Mouse (Mus musculus) limb, embryonic 10.5 days (tissue): Measurements from ENCODE around the gene Gdi2. TPM values are rescaled to one million over a fixed set of nuclear protein-coding genes. Genes with fewer than 3 reads are reported as not detected.

Experiments used
- DNase-seq: peaks from one replicate; pipeline ENCODE4 v3.0.0-alpha.2; 2017; ENCODE audit warnings: low spot score
- H3K27ac ChIP-seq: fragments of 300-500 bp; sonication (generic); 2 replicates; pipeline ENCODE4 v1.5.1; 2016; ENCODE audit warnings: mild to moderate bottlenecking
- H3K27me3 ChIP-seq: fragments of 300-500 bp; sonication (generic); 2 replicates; pipeline ENCODE4 v1.6.1; 2016; ENCODE audit warnings: low read depth, mild to moderate bottlenecking; ENCODE audit not compliant: poor library complexity, severe bottlenecking
- H3K36me3 ChIP-seq: fragments of 300-500 bp; sonication (generic); 2 replicates; pipeline ENCODE4 v1.6.1; 2016; ENCODE audit warnings: mild to moderate bottlenecking, moderate library complexity
- H3K4me1 ChIP-seq: fragments of 300-500 bp; sonication (generic); 2 replicates; pipeline ENCODE4 v1.6.1; 2016
- H3K4me3 ChIP-seq: fragments of 300-500 bp; sonication (generic); 2 replicates; pipeline ENCODE4 v1.5.1; 2016; ENCODE audit warnings: mild to moderate bottlenecking, moderate library complexity
- H3K9me3 ChIP-seq: fragments of 300-500 bp; sonication (generic); replicated peaks from 2 replicates; pipeline ENCODE4 v1.6.1; 2016; ENCODE audit warnings: mild to moderate bottlenecking
- WGBS: fragments of 180-500 bp; shearing (Covaris S2); methylation state at CpG from one replicate; pipeline ENCODE4 v1.1.7; 2016; 5-methylcytosine and 5-hydroxymethylcytosine counted together
- polyA plus RNA-seq: library from polyadenylated mRNA; unstranded; fragments of >200 nt; fragmentation: Nextera tagmentation; extraction: Ambion mirVana; gene quantifications from 2 replicates; pipeline ENCODE4 v1.2.1, GENCODE M21; 2016

Gdi2 gene
- polyA plus RNA-seq, 1 experiment from 2014 or later = 453 TPM

GRCm38 (mm10) chr13:3590789-3591188 lies 52.9 kb downstream of the Gdi2 start:
- H3K27me3 ChIP-seq = no peaks in the 10 kb centered on the region
- DNase-seq = no peak
- no peak overlapping the region for H3K27ac ChIP-seq
- 90% methylated on average over 3 of the region's 3 CpGs for WGBS
- peaks cover 98% of the 10 kb centered on the region for H3K36me3 ChIP-seq
- no peaks in the 10 kb centered on the region for H3K9me3 ChIP-seq
- H3K4me1 ChIP-seq = no peaks in the 10 kb centered on the region
- no peak overlapping the region for H3K4me3 ChIP-seq

GRCm38 (mm10) chr13:3594311-3594710 lies 56.4 kb downstream of the Gdi2 start:
- Histone ChIP-seq H3K36me3 (peaks cover 99% of the 10 kb centered on the region), H3K4me3 (no peak overlapping the region), H3K27ac (no peak overlapping the region), H3K27me3 (no peaks in the 10 kb centered on the region), H3K9me3 (no peaks in the 10 kb centered on the region), H3K4me1 (no peaks in the 10 kb centered on the region)
- 96% methylated on average over 1 of the region's 1 CpGs for WGBS
- DNase-seq = no peak

- no peaks in the 10 kb centered on the region for H3K9me3 ChIP-seq
- H3K27ac ChIP-seq = no peak overlapping the region
- H3K4me1 ChIP-seq = no peaks in the 10 kb centered on the region
- DNase-seq = no peak
- no peak overlapping the region for H3K4me3 ChIP-seq
- 95% methylated on average over 6 of the region's 6 CpGs for WGBS
- no peaks in the 10 kb centered on the region for H3K27me3 ChIP-seq
- H3K36me3 ChIP-seq = peaks cover 88% of the 10 kb centered on the region
These were observed 58.4 kb downstream of the Gdi2 start for GRCm38 (mm10) chr13:3596232-3596631.

GRCm38 (mm10) chr13:3609780-3610117 lies 71.9 kb downstream of the Gdi2 start:
- H3K27me3 ChIP-seq = no peaks in the 10 kb centered on the region
- no peaks in the 10 kb centered on the region for H3K9me3 ChIP-seq
- H3K4me3 ChIP-seq = peak overlapping the region; percentile 91
- peak overlapping the region; percentile 95 for H3K27ac ChIP-seq
- no peak for DNase-seq
- peaks cover 3% of the 10 kb centered on the region; the same call in 1 of the 2 replicates for H3K4me1 ChIP-seq
- 26% methylated on average over 8 of the region's 8 CpGs for WGBS
- H3K36me3 ChIP-seq = peaks cover 3% of the 10 kb centered on the region

- H3K9me3 ChIP-seq = no peaks in the 10 kb centered on the region
- H3K27ac ChIP-seq = peak overlapping the region; percentile 95
- no peaks in the 10 kb centered on the region for H3K27me3 ChIP-seq
- H3K4me1 ChIP-seq = peaks cover 3% of the 10 kb centered on the region; the same call in 1 of the 2 replicates
- DNase-seq = no peak
- whole genome bisulfite sequencing = under 1% methylated on average over 43 of the region's 50 CpGs
- H3K4me3 ChIP-seq = peak overlapping the region; percentile 91
- peaks cover 3% of the 10 kb centered on the region for H3K36me3 ChIP-seq
These were observed 72.4 kb downstream of the Gdi2 start for GRCm38 (mm10) chr13:3610118-3610794.

- no peaks in the 10 kb centered on the region for H3K9me3 ChIP-seq
- WGBS = under 1% methylated on average over 58 of the region's 58 CpGs
- H3K4me1 ChIP-seq = peaks cover 3% of the 10 kb centered on the region; the same call in 1 of the 2 replicates
- peak within 1 kb of the TSS; percentile 91 for H3K4me3 ChIP-seq
- peak; percentile 97 for DNase-seq
- H3K27ac ChIP-seq = peak within 1 kb of the TSS; percentile 95
- peaks cover 3% of the 10 kb centered on the region for H3K36me3 ChIP-seq
- H3K27me3 ChIP-seq = no peaks in the 10 kb centered on the region
These were observed 73.1 kb downstream of the Gdi2 start, which contains the start of gene Fam208b for GRCm38 (mm10) chr13:3610795-3611438. TSS of gene Fam208b (minus strand) at chr13:3611108.

Other genes starting within 250 kb of the Gdi2 start
- gene Fam208b, start 73.0 kb downstream of the Gdi2 start, polyA plus RNA-seq = 23.7 and 25.8 TPM in 2 replicates
- gene Asb13, start 96.0 kb downstream of the Gdi2 start, polyA plus RNA-seq = 14.9 and 16.1 TPM in 2 replicates